Mouse (Mus musculus) liver, postnatal 0 days (tissue): ENCODE results near the gene Folr2.

ENCODE experiments used
- CTCF ChIP-seq: sonication (generic); IDR thresholded peaks from 2 replicates; pipeline ENCODE4 v1.5.1; 2016; ENCODE audit warnings: antibody characterized with exemption, low read depth
- EP300 ChIP-seq: IDR thresholded peaks from 2 replicates; pipeline ENCODE4 v1.6.1; 2016; ENCODE audit warnings: antibody characterized with exemption, low read depth, mild to moderate bottlenecking

DNA sequence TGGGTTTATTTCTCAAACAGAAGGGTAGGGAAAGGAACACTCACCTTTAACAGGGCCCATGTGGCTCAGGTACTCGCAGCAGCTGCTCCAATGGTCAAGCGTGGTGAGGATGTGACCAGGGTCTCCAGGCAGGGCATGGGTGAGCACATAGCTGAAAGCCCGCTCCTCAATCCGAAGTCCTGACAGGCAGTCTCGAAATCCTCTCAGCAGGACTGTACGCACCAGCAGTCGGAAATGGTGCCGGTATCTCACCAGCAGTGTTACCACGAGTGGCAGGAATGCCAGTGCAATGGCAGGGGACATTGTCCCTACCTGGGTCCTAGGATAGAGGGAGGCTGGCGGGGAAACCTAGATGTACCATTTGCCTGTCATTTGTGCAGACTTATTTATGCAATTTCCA is 45.0 kb upstream of the Folr2 start:
- no peak for TF ChIP-seq CTCF
- TF ChIP-seq EP300, result no peak
